Mouse (Mus musculus) intestine, embryonic 14.5 days (tissue): Measurements from ENCODE around the gene Selenos. TPM values are rescaled to one million over a fixed set of nuclear protein-coding genes. Genes with fewer than 3 reads are reported as not detected.
A peak's percentile ranks its signal among the peaks of the same experiment; 100 is the strongest.

ENCODE experiments used
- ATAC-seq: fragments of 200-750 bp; cut with Nextera tagmentation; replicated peaks from 2 replicates; pipeline ENCODE4 v1.8.0; 2017; ENCODE audit warnings: low read depth, moderate number of reproducible peaks, moderate TSS enrichment, moderate library complexity; ENCODE audit not compliant: low FRiP score, low TSS enrichment
- DNase-seq: peaks from one replicate; pipeline ENCODE4 v3.0.0-alpha.2; 2018; ENCODE audit warnings: low spot score
- H3K27ac ChIP-seq: fragments of 300-500 bp; sonication (generic); 2 replicates; pipeline ENCODE4 v1.5.1; 2014; ENCODE audit warnings: low read depth, mild to moderate bottlenecking, control low read depth
- H3K27me3 ChIP-seq: fragments of 300-500 bp; sonication (generic); replicated peaks from 2 replicates; pipeline ENCODE4 v1.6.1; 2014; ENCODE audit warnings: low read length, control low read depth; ENCODE audit not compliant: control insufficient read depth, insufficient read depth
- H3K36me3 ChIP-seq: fragments of 300-500 bp; sonication (generic); 2 replicates; pipeline ENCODE4 v1.6.1; 2014; ENCODE audit warnings: low read length, control low read depth; ENCODE audit not compliant: control insufficient read depth, insufficient read depth
- H3K4me1 ChIP-seq: fragments of 300-500 bp; sonication (generic); replicated peaks from 2 replicates; pipeline ENCODE4 v1.6.1; 2014; ENCODE audit warnings: low read length, control low read depth, mixed read lengths; ENCODE audit not compliant: control insufficient read depth, insufficient read depth
- H3K4me2 ChIP-seq: fragments of 300-500 bp; sonication (generic); 2 replicates; pipeline ENCODE4 v1.6.1; 2014; ENCODE audit warnings: low read length
- H3K4me3 ChIP-seq: fragments of 300-500 bp; sonication (generic); 2 replicates; pipeline ENCODE4 v1.5.1; 2014; ENCODE audit warnings: low read depth, low read length, control low read depth, mixed read lengths
- H3K9ac ChIP-seq: fragments of 300-500 bp; sonication (generic); 2 replicates; pipeline ENCODE4 v1.6.1; 2014; ENCODE audit warnings: mild to moderate bottlenecking, low read length
- H3K9me3 ChIP-seq: fragments of 300-500 bp; sonication (generic); 2 replicates; pipeline ENCODE4 v1.6.1; 2016; ENCODE audit warnings: low read length, control low read depth; ENCODE audit not compliant: control insufficient read depth
- WGBS: fragments of 180-500 bp; shearing (Covaris S2); extraction: QIAGEN DNeasy Blood & Tissue Kit; methylation state at CpG from one replicate; pipeline ENCODE4 v1.1.7; 2014; 5-methylcytosine and 5-hydroxymethylcytosine counted together
- polyA plus RNA-seq: library from polyadenylated mRNA; unstranded; fragments of >200 nt; fragmentation: Nextera tagmentation; extraction: Ambion mirVana; gene quantifications from 2 replicates; pipeline ENCODE4 v1.2.1, GENCODE M21; 2014

The Selenos gene
- polyA plus RNA-seq, 1 experiment from 2014 or later: 97.5 TPM

GRCm38 (mm10) chr7:66131776-66132421 is 52.5 kb downstream of the Selenos start:
- ATAC-seq (no peak), DNase-seq (no peak)
- 87% methylated on average over 4 of the region's 4 CpGs for WGBS
- H3K27ac ChIP-seq: no peak overlapping the region
- no peaks in the 10 kb centered on the region for H3K27me3 ChIP-seq
- no peak overlapping the region for H3K4me2 ChIP-seq
- no peaks in the 10 kb centered on the region for H3K9me3 ChIP-seq
- H3K4me1 ChIP-seq: peaks cover 18% of the 10 kb centered on the region; the same call in 1 of the 2 replicates
- no peak overlapping the region for H3K4me3 ChIP-seq
- no peak overlapping the region for H3K9ac ChIP-seq
- peaks cover 21% of the 10 kb centered on the region for H3K36me3 ChIP-seq

GRCm38 (mm10) chr7:66134154-66134553 is 54.7 kb downstream of the Selenos start:
- Histone ChIP-seq H3K27me3 (no peaks in the 10 kb centered on the region), H3K9me3 (no peaks in the 10 kb centered on the region), H3K27ac (no peak overlapping the region), H3K4me3 (no peak overlapping the region), H3K36me3 (peaks cover 11% of the 10 kb centered on the region; the same call in 1 of the 2 replicates), H3K4me2 (no peak overlapping the region), H3K4me1 (peaks cover 17% of the 10 kb centered on the region; the same call in 1 of the 2 replicates), H3K9ac (no peak overlapping the region)
- ATAC-seq (no peak), DNase-seq (no peak)
- 95% methylated on average over 3 of the region's 3 CpGs for WGBS

GRCm38 (mm10) chr7:66135644-66136043 is 56.2 kb downstream of the Selenos start:
- WGBS: 94% methylated on average over 3 of the region's 3 CpGs
- Histone ChIP-seq H3K4me2 (no peak overlapping the region), H3K9ac (no peak overlapping the region), H3K27ac (peak overlapping the region; percentile 58), H3K4me3 (no peak overlapping the region), H3K9me3 (no peaks in the 10 kb centered on the region), H3K27me3 (no peaks in the 10 kb centered on the region), H3K4me1 (peaks cover 19% of the 10 kb centered on the region), H3K36me3 (peaks cover 13% of the 10 kb centered on the region; the same call in 1 of the 2 replicates)
- no peak for DNase-seq
- no peak; the same call in 1 of the 2 replicates for ATAC-seq

- no peaks in the 10 kb centered on the region for H3K27me3 ChIP-seq
- H3K27ac ChIP-seq: peak overlapping the region; percentile 58
- no peak for DNase-seq
- H3K36me3 ChIP-seq: peaks cover 10% of the 10 kb centered on the region; the same call in 1 of the 2 replicates
- peaks cover 20% of the 10 kb centered on the region for H3K4me1 ChIP-seq
- no peak overlapping the region for H3K4me3 ChIP-seq
- peak; percentile 86 for ATAC-seq
- H3K9me3 ChIP-seq: no peaks in the 10 kb centered on the region
- H3K9ac ChIP-seq: no peak overlapping the region
- no peak overlapping the region for H3K4me2 ChIP-seq
These were observed 56.7 kb downstream of the Selenos start for GRCm38 (mm10) chr7:66136187-66136586.

- no peak overlapping the region for H3K9ac ChIP-seq
- H3K4me2 ChIP-seq: no peak overlapping the region
- DNase-seq (no peak), ATAC-seq (no peak)
- no peaks in the 10 kb centered on the region for H3K9me3 ChIP-seq
- H3K27me3 ChIP-seq: no peaks in the 10 kb centered on the region
- 0 out of 2 replicates have a peak, but pooled peaks cover 5% of the 10 kb centered on the region for H3K36me3 ChIP-seq
- H3K4me1 ChIP-seq: peaks cover 20% of the 10 kb centered on the region
- H3K27ac ChIP-seq: no peak overlapping the region
- WGBS: 90% methylated on average over 4 of the region's 4 CpGs
- no peak overlapping the region for H3K4me3 ChIP-seq
These were observed 57.9 kb downstream of the Selenos start for GRCm38 (mm10) chr7:66137309-66137708.

GRCm38 (mm10) chr7:66138301-66138700 is 58.9 kb downstream of the Selenos start:
- DNase-seq (no peak), ATAC-seq (no peak)

GRCm38 (mm10) chr7:66138878-66139277 is 59.4 kb downstream of the Selenos start:
- Histone ChIP-seq H3K27ac (no peak overlapping the region), H3K9me3 (no peaks in the 10 kb centered on the region), H3K9ac (no peak overlapping the region), H3K4me1 (peaks cover 20% of the 10 kb centered on the region), H3K36me3 (0 out of 2 replicates have a peak, but pooled peaks cover 5% of the 10 kb centered on the region), H3K4me2 (no peak overlapping the region), H3K27me3 (no peaks in the 10 kb centered on the region), H3K4me3 (no peak overlapping the region)
- no peak for DNase-seq
- ATAC-seq: no peak
- WGBS: 89% methylated on average over 5 of the region's 5 CpGs

More at GRCm38 (mm10) chr7:66138301-66138700, 58.9 kb downstream of the Selenos start:
- Histone ChIP-seq H3K9me3 (no peaks in the 10 kb centered on the region), H3K4me3 (no peak overlapping the region), H3K4me1 (peaks cover 20% of the 10 kb centered on the region), H3K4me2 (no peak overlapping the region), H3K9ac (no peak overlapping the region), H3K36me3 (0 out of 2 replicates have a peak, but pooled peaks cover 5% of the 10 kb centered on the region), H3K27me3 (no peaks in the 10 kb centered on the region), H3K27ac (no peak overlapping the region)
- WGBS: 45% methylated on average over 4 of the region's 4 CpGs
